ENCODE assay signal across 8 mouse cellular contexts in the genomic region with DNA sequence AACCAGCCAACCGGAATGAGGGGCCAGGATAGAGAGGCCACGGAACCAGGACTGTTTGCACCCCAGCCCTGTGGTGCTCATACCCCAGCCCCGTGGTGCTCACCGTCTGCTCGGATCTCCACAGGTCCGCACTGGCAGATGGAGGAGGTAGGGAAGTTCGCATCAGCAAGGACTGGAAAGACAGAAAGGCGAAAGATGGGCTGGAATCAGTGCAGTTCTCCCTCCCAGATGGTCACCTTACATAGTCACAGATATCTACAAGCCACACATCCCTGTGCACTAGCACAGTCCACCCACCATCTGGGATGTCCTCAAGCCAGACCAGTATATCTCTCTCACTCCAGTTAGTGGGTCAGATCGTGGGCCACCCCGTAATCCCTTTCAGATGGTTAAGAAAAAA. TPM values are rescaled to one million over a fixed set of nuclear protein-coding genes. Genes with fewer than 3 reads are reported as not detected.
DNase-seq lines count a peak whose midpoint lies in the region; ATAC-seq and TF ChIP-seq lines count a peak whose summit lies in the region.

No protein-coding gene starts in this region.

- H3K4me3 ChIP-seq in layer of hippocampus, adult 2 months, result peak overlapping the region; percentile 58
- H3K4me3 ChIP-seq in cortical plate, adult 2 months (ENCODE audit: insufficient read depth, low read length), result peak overlapping the region; percentile 54
- H3K4me3 ChIP-seq in intestine, embryonic 14.5 days (ENCODE audit: low read depth, low read length), result peak overlapping the region; percentile 48
- peak overlapping the region; percentile 16 for H3K4me3 ChIP-seq in myocyte

- H3ac ChIP-seq in myocyte (ENCODE audit: control insufficient read depth, insufficient read length), result no peak overlapping the region

- TF ChIP-seq CTCF in layer of hippocampus, adult 2 months (conservative IDR thresholded peaks at IDR 0.05), result no peak
- no peak for TF ChIP-seq CTCF in cortical plate, adult 2 months (IDR thresholded peaks at IDR 0.05; ENCODE audit: extremely low read depth, insufficient read depth, low read length)

- H3K79me2 ChIP-seq in myocyte (ENCODE audit: control insufficient read depth, insufficient read depth), result no peaks in the 10 kb centered on the region

- intact Hi-C loops in gastrocnemius, postnatal 14 days (cut with DNase I; ENCODE audit: low total_unique reads), result no loop called here

- H3K27ac ChIP-seq in layer of hippocampus, adult 2 months, result peak overlapping the region; percentile 88
- no peak overlapping the region for H3K27ac ChIP-seq in cortical plate, adult 2 months (ENCODE audit: insufficient read depth, low read length)
- H3K27ac ChIP-seq in intestine, embryonic 14.5 days (ENCODE audit: low read depth), result no peak overlapping the region

- WGBS in intestine, embryonic 14.5 days, result 81% methylated on average over 10 of the region's 10 CpGs

- no peaks in the 10 kb centered on the region for H3K27me3 ChIP-seq in intestine, embryonic 14.5 days (replicated peaks; ENCODE audit: control insufficient read depth, insufficient read depth, low read length)
- no peaks in the 10 kb centered on the region for H3K27me3 ChIP-seq in myocyte (ENCODE audit: control insufficient read depth, insufficient read depth, insufficient read length)

- no peak for TF ChIP-seq POLR2A in cortical plate, adult 2 months (IDR thresholded peaks at IDR 0.05; ENCODE audit: extremely low read depth, insufficient read depth, low read length)
- TF ChIP-seq POLR2A in myocyte (IDR thresholded peaks at IDR 0.05; ENCODE audit: insufficient read length, low read depth), result no peak

- H3K4me2 ChIP-seq in intestine, embryonic 14.5 days (ENCODE audit: low read length), result peak overlapping the region; percentile 76
- peak overlapping the region; percentile 58 for H3K4me2 ChIP-seq in myocyte (ENCODE audit: low read depth)

- no peaks in the 10 kb centered on the region for H3K9me3 ChIP-seq in intestine, embryonic 14.5 days (ENCODE audit: control insufficient read depth, low read length)

- peaks cover 19% of the 10 kb centered on the region for H3K36me3 ChIP-seq in intestine, embryonic 14.5 days (ENCODE audit: control insufficient read depth, insufficient read depth, low read length)
- peaks cover 12% of the 10 kb centered on the region for H3K36me3 ChIP-seq in myocyte (ENCODE audit: control insufficient read depth, insufficient read depth)

- ATAC-seq in intestine, embryonic 14.5 days (replicated peaks; ENCODE audit: low FRiP score, low TSS enrichment, low read depth), result no peak; the same call in 1 of the 2 replicates

- peak overlapping the region; percentile 48 for H3K9ac ChIP-seq in intestine, embryonic 14.5 days (ENCODE audit: low read length)

- H3K4me1 ChIP-seq in cortical plate, adult 2 months (ENCODE audit: control insufficient read depth, insufficient read depth, low read length), result 0 out of 2 replicates have a peak, but pooled peaks cover 1% of the 10 kb centered on the region
- H3K4me1 ChIP-seq in intestine, embryonic 14.5 days (replicated peaks; ENCODE audit: control insufficient read depth, insufficient read depth, low read length), result peaks cover 5% of the 10 kb centered on the region; the same call in 1 of the 2 replicates

- no peak for DNase-seq in layer of hippocampus, adult 2 months (ENCODE audit: low spot score in 2 of 2)
- DNase-seq in layer of hippocampus, adult 18-20 months (ENCODE audit: low spot score in 2 of 2), result no peak
- DNase-seq in intestine, embryonic 14.5 days (ENCODE audit: low spot score), result no peak
- no peak for DNase-seq in urinary bladder, adult 18-20 months (ENCODE audit: low spot score in 2 of 2)
- DNase-seq in gastrocnemius, postnatal 14 days, result no peak
- no peak for DNase-seq in right cerebral cortex, adult 18-20 months

TF ChIP-seq in myocyte, 11 proteins besides CTCF, POLR2A, EP300 and RAD21:
- TF ChIP-seq MAX (IDR thresholded peaks at IDR 0.05; ENCODE audit: low read depth), result no peak
- no peak for TF ChIP-seq TCF3 (IDR thresholded peaks at IDR 0.05; ENCODE audit: insufficient read length, low read depth)
- TF ChIP-seq REST (IDR thresholded peaks at IDR 0.05; ENCODE audit: insufficient read depth, insufficient read length), result no peak
- no peak for TF ChIP-seq MYOD1 (IDR thresholded peaks at IDR 0.05; ENCODE audit: control insufficient read depth in 1 of 3, insufficient read length in 2 of 3, low read depth in 2 of 3)
- TF ChIP-seq MYOG (IDR thresholded peaks at IDR 0.05; ENCODE audit: control insufficient read depth in 1 of 3, insufficient read depth in 1 of 3, insufficient read length in 2 of 3, low read depth in 2 of 3), result no peak
- TF ChIP-seq SRF (IDR thresholded peaks at IDR 0.05; ENCODE audit: control insufficient read depth, insufficient read length, low read depth), result no peak
- TF ChIP-seq POLR2AphosphoS2 (IDR thresholded peaks at IDR 0.05; ENCODE audit: insufficient read length, low read depth), result no peak
- TF ChIP-seq TCF12 (IDR thresholded peaks at IDR 0.05; ENCODE audit: insufficient read depth, poor library complexity, severe bottlenecking), result no peak
- TF ChIP-seq USF1 (IDR thresholded peaks at IDR 0.05; ENCODE audit: low read depth), result no peak
- TF ChIP-seq E2F4 (IDR thresholded peaks at IDR 0.05; ENCODE audit: insufficient read depth), result no peak
- no peak for TF ChIP-seq CEBPB (IDR thresholded peaks at IDR 0.05; ENCODE audit: insufficient read depth, poor library complexity, severe bottlenecking)

RNA-seq across cellular contexts. Expression of a gene that starts 0.7 kb away (rescaled TPM):
- total RNA-seq in layer of hippocampus, adult 2 months (2021), result 10 to 100 TPM; 46.6 to 48.5 TPM
- 10 to 100 TPM; 41.7 to 43.4 TPM for total RNA-seq in layer of hippocampus, adult 18-20 months (2021)
- 89.7 and 95.9 TPM in 2 replicates for polyA plus RNA-seq in cortical plate, adult 2 months (2012; rRNA removed)
- 34.9 and 39.4 TPM in 2 replicates for polyA plus RNA-seq in intestine, embryonic 14.5 days (2014; fragmentation: Nextera tagmentation; extraction: Ambion mirVana)
- 9.5 TPM for polyA plus RNA-seq in myocyte (2012; fragmentation: generic; extraction: Trizol)
- total RNA-seq in gastrocnemius, postnatal 14 days (2021), result 10 to 100 TPM; 33.6 to 43.7 TPM

RNA-seq across cellular contexts. Expression of a gene that starts 8.3 kb away (rescaled TPM):
- total RNA-seq in layer of hippocampus, adult 2 months (2021), result not detected
- total RNA-seq in layer of hippocampus, adult 18-20 months (2021), result not detected
- not detected in 2 replicates for polyA plus RNA-seq in cortical plate, adult 2 months (2012; rRNA removed)
- polyA plus RNA-seq in intestine, embryonic 14.5 days (2014; fragmentation: Nextera tagmentation; extraction: Ambion mirVana), result 119 and 202 TPM in 2 replicates
- not detected for polyA plus RNA-seq in myocyte (2012; fragmentation: generic; extraction: Trizol)
- total RNA-seq in gastrocnemius, postnatal 14 days (2021), result not detected

RNA-seq across cellular contexts. Expression of a gene that starts 14.1 kb away (rescaled TPM):
- total RNA-seq in layer of hippocampus, adult 2 months (2021), result 1 to 10 TPM; 4.6 to 6.5 TPM
- 1 to 10 TPM; 4.7 to 5.2 TPM for total RNA-seq in layer of hippocampus, adult 18-20 months (2021)
- 4.8 and 5.1 TPM in 2 replicates for polyA plus RNA-seq in cortical plate, adult 2 months (2012; rRNA removed)
- polyA plus RNA-seq in intestine, embryonic 14.5 days (2014; fragmentation: Nextera tagmentation; extraction: Ambion mirVana), result 35.5 and 39.5 TPM in 2 replicates
- 7.0 TPM for polyA plus RNA-seq in myocyte (2012; fragmentation: generic; extraction: Trizol)
- total RNA-seq in gastrocnemius, postnatal 14 days (2021), result 1 to 10 TPM; 3.7 to 4.7 TPM

RNA-seq across cellular contexts. Expression of a gene that starts 14.8 kb away (rescaled TPM):
- total RNA-seq in layer of hippocampus, adult 2 months (2021), result 10 to 100 TPM; 60.0 to 63.2 TPM
- 10 to 100 TPM; 63.7 to 66.6 TPM for total RNA-seq in layer of hippocampus, adult 18-20 months (2021)
- polyA plus RNA-seq in cortical plate, adult 2 months (2012; rRNA removed), result 67.2 and 68.9 TPM in 2 replicates
- polyA plus RNA-seq in intestine, embryonic 14.5 days (2014; fragmentation: Nextera tagmentation; extraction: Ambion mirVana), result 177 and 183 TPM in 2 replicates
- polyA plus RNA-seq in myocyte (2012; fragmentation: generic; extraction: Trizol), result 125 TPM
- total RNA-seq in gastrocnemius, postnatal 14 days (2021), result 100 to 1,000 TPM in 1 of 2 experiments, 10 to 100 TPM in 1; 91.8 to 114 TPM

RNA-seq across cellular contexts. Expression of a gene that starts 19.1 kb away (rescaled TPM):
- total RNA-seq in layer of hippocampus, adult 2 months (2021), result 100 to 1,000 TPM; 255 to 267 TPM
- total RNA-seq in layer of hippocampus, adult 18-20 months (2021), result 100 to 1,000 TPM; 269 to 293 TPM
- 393 and 394 TPM in 2 replicates for polyA plus RNA-seq in cortical plate, adult 2 months (2012; rRNA removed)
- 2.8 and 3.5 TPM in 2 replicates for polyA plus RNA-seq in intestine, embryonic 14.5 days (2014; fragmentation: Nextera tagmentation; extraction: Ambion mirVana)
- not detected for polyA plus RNA-seq in myocyte (2012; fragmentation: generic; extraction: Trizol)
- under 1 TPM; 0.31 to 0.53 TPM for total RNA-seq in gastrocnemius, postnatal 14 days (2021)
